Mouse (Mus musculus): ENCODE data around the gene Ccdc181. TPM values are rescaled to one million over a fixed set of nuclear protein-coding genes. Genes with fewer than 3 reads are reported as not detected.
A peak's percentile ranks its signal among the peaks of the same experiment; 100 is the strongest.

The Ccdc181 gene
- polyA plus RNA-seq, 2 experiments from 2014 or later = 6.8 to 8.8 TPM

GRCm38 (mm10) chr1:164287406-164287805 is 12.0 kb downstream of the Ccdc181 start:
- no peak for ATAC-seq

GRCm38 (mm10) chr1:164292040-164292439 is 16.7 kb downstream of the Ccdc181 start:
- ATAC-seq = no peak

GRCm38 (mm10) chr1:164294071-164294470 is 18.7 kb downstream of the Ccdc181 start:
- no peak for ATAC-seq

- no peak for ATAC-seq
Observed at GRCm38 (mm10) chr1:164296473-164296872, 21.1 kb downstream of the Ccdc181 start.

GRCm38 (mm10) chr1:164301949-164302348 is 26.6 kb downstream of the Ccdc181 start:
- ATAC-seq = no peak

- no peak for ATAC-seq
Observed at GRCm38 (mm10) chr1:164303821-164304220, 28.4 kb downstream of the Ccdc181 start, which contains the start of gene Nme7. Gene Nme7, plus strand, starts transcription at chr1:164304121.

GRCm38 (mm10) chr1:164307124-164307751 is 31.9 kb downstream of the Ccdc181 start, which contains the start of gene Blzf1:
Gene Blzf1, minus strand, starts transcription at chr1:164307489.
- ATAC-seq = peak; percentile 98

- no peak for ATAC-seq
Observed at GRCm38 (mm10) chr1:164307922-164308321, 32.5 kb downstream of the Ccdc181 start.

GRCm38 (mm10) chr1:164314085-164314484 is 38.7 kb downstream of the Ccdc181 start:
- ATAC-seq = no peak

GRCm38 (mm10) chr1:164315266-164315665 is 39.9 kb downstream of the Ccdc181 start:
- peak; percentile 56 for ATAC-seq

- ATAC-seq = peak; percentile 87
Observed at GRCm38 (mm10) chr1:164316697-164317096, 41.3 kb downstream of the Ccdc181 start.

GRCm38 (mm10) chr1:164317261-164317660 is 41.9 kb downstream of the Ccdc181 start:
- no peak for ATAC-seq

- ATAC-seq = no peak
Observed at GRCm38 (mm10) chr1:164318474-164318873, 43.1 kb downstream of the Ccdc181 start.

GRCm38 (mm10) chr1:164319542-164320140 is 44.3 kb downstream of the Ccdc181 start:
- no peak for ATAC-seq

- no peak for ATAC-seq
Observed at GRCm38 (mm10) chr1:164320731-164321130, 45.3 kb downstream of the Ccdc181 start.

- no peak for ATAC-seq
Observed at GRCm38 (mm10) chr1:164321408-164321807, 46.0 kb downstream of the Ccdc181 start.

- ATAC-seq = no peak
Observed at GRCm38 (mm10) chr1:164322987-164323650, 47.7 kb downstream of the Ccdc181 start.

- no peak for ATAC-seq
Observed at GRCm38 (mm10) chr1:164324221-164324620, 48.8 kb downstream of the Ccdc181 start.

GRCm38 (mm10) chr1:164324878-164325277 is 49.5 kb downstream of the Ccdc181 start:
- ATAC-seq = no peak

- no peak for ATAC-seq
Observed at GRCm38 (mm10) chr1:164326600-164327155, 51.3 kb downstream of the Ccdc181 start.

GRCm38 (mm10) chr1:164327764-164328163 is 52.4 kb downstream of the Ccdc181 start:
- ATAC-seq = no peak

- no peak for ATAC-seq
Observed at GRCm38 (mm10) chr1:164332559-164332958, 57.2 kb downstream of the Ccdc181 start.

GRCm38 (mm10) chr1:164335435-164335834 is 60.0 kb downstream of the Ccdc181 start:
- no peak for ATAC-seq

Data from CD4-positive, CD25-positive, alpha-beta regulatory T cell, adult 4 months (primary cell).